Mouse (Mus musculus) embryonic facial prominence, embryonic 11.5 days (tissue): ENCODE data around the gene Lama1. TPM values are rescaled to one million over a fixed set of nuclear protein-coding genes. Genes with fewer than 3 reads are reported as not detected.

Experiments used
- ATAC-seq: fragments of 200-750 bp; cut with Nextera tagmentation; replicated peaks from 2 replicates; pipeline ENCODE4 v1.8.0; 2017; ENCODE audit warnings: low read depth; ENCODE audit not compliant: insufficient number of reproducible peaks, low FRiP score, low TSS enrichment
- DNase-seq: peaks from one replicate; pipeline ENCODE4 v3.0.0-alpha.2; 2015; ENCODE audit warnings: low spot score
- H3K27ac ChIP-seq: fragments of 300-500 bp; sonication (generic); replicated peaks from 2 replicates; pipeline ENCODE4 v1.5.1; 2014; ENCODE audit warnings: mild to moderate bottlenecking, low read depth, low read length, control low read depth
- H3K27me3 ChIP-seq: fragments of 300-500 bp; sonication (generic); 2 replicates; pipeline ENCODE4 v1.6.1; 2014; ENCODE audit warnings: mild to moderate bottlenecking, low read length, moderate library complexity, mixed read lengths; ENCODE audit not compliant: control insufficient read depth, insufficient read depth
- H3K36me3 ChIP-seq: fragments of 300-500 bp; sonication (generic); replicated peaks from 2 replicates; pipeline ENCODE4 v1.6.1; 2014; ENCODE audit warnings: low read depth, mild to moderate bottlenecking, low read length, moderate library complexity, mixed read lengths; ENCODE audit not compliant: control insufficient read depth, insufficient read depth
- H3K4me1 ChIP-seq: fragments of 300-500 bp; sonication (generic); 2 replicates; pipeline ENCODE4 v1.6.1; 2014; ENCODE audit warnings: low read length, mixed read lengths; ENCODE audit not compliant: control insufficient read depth, insufficient read depth
- H3K4me2 ChIP-seq: fragments of 300-500 bp; sonication (generic); 2 replicates; pipeline ENCODE4 v1.6.1; 2014; ENCODE audit warnings: low read depth, mild to moderate bottlenecking, control low read depth, low read length, moderate library complexity
- H3K4me3 ChIP-seq: fragments of 300-500 bp; sonication (generic); 2 replicates; pipeline ENCODE4 v1.5.1; 2014; ENCODE audit warnings: low read depth, low read length, control low read depth
- H3K9ac ChIP-seq: fragments of 300-500 bp; sonication (generic); replicated peaks from 2 replicates; pipeline ENCODE4 v1.6.1; 2014; ENCODE audit warnings: mild to moderate bottlenecking, control low read depth, low read length
- H3K9me3 ChIP-seq: fragments of 300-500 bp; sonication (generic); replicated peaks from 2 replicates; pipeline ENCODE4 v1.6.1; 2016; ENCODE audit warnings: mild to moderate bottlenecking, low read length, inconsistent platforms, mixed read lengths; ENCODE audit not compliant: control insufficient read depth
- WGBS: fragments of 180-500 bp; shearing (Covaris S2); extraction: QIAGEN DNeasy Blood & Tissue Kit; methylation state at CpG from one replicate; pipeline ENCODE4 v1.1.7; 2014; 5-methylcytosine and 5-hydroxymethylcytosine counted together
- polyA plus RNA-seq: library from polyadenylated mRNA; unstranded; fragments of >200 nt; fragmentation: Nextera tagmentation; extraction: Ambion mirVana; gene quantifications from 2 replicates; pipeline ENCODE4 v1.2.1, GENCODE M21; 2014

The Lama1 gene
- 9.4 and 9.6 TPM in 2 replicates for polyA plus RNA-seq

- Histone ChIP-seq H3K4me3 (peak within 1 kb of the TSS; percentile 78), H3K9me3 (no peaks in the 10 kb centered on the region), H3K4me1 (no peaks in the 10 kb centered on the region), H3K4me2 (peak within 1 kb of the TSS; percentile 97), H3K27ac (peak within 1 kb of the TSS; percentile 43), H3K9ac (peak within 1 kb of the TSS; percentile 81), H3K36me3 (no peaks in the 10 kb centered on the region), H3K27me3 (no peaks in the 10 kb centered on the region)
- DNase-seq (peak; percentile 91), ATAC-seq (peak; percentile 87)
- under 1% methylated on average over 26 of the region's 32 CpGs for WGBS
Observed at GRCm38 (mm10) chr17:67696694-67697386, at the start of gene Lama1. Lama1 (plus strand) TSS chr17:67697259.

DNA sequence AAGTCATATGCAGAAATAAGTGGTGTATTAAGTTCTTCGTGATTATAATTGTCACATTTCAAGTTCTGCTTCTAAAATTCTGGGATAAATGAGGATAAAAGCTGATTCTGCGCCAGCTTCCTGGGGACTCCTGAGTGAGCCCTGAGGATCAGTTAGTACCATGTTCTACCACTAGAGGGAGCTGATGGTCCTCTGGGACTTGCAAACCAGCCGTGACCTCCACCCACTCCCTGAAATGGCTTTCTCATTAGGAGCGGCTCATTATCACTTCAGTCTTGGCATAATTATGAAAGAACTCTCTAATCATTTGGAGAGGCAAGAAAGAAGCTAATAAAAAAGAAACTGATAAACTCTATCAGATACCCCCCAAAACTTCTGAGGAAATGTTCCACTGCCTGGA, 45.6 kb upstream of the Lama1 start:
- H3K4me3 ChIP-seq, result no peak overlapping the region
- H3K4me2 ChIP-seq, result no peak overlapping the region
- H3K27ac ChIP-seq, result no peak overlapping the region
- H3K9me3 ChIP-seq, result no peaks in the 10 kb centered on the region
- H3K4me1 ChIP-seq, result no peaks in the 10 kb centered on the region
- H3K9ac ChIP-seq, result no peak overlapping the region
- 17% methylated on average over 4 of the region's 4 CpGs for WGBS
- no peak for ATAC-seq
- peak; percentile 88 for DNase-seq
- H3K36me3 ChIP-seq, result no peaks in the 10 kb centered on the region
- H3K27me3 ChIP-seq, result no peaks in the 10 kb centered on the region

GRCm38 (mm10) chr17:67664299-67664698, 32.8 kb upstream of the Lama1 start:
- ATAC-seq, result no peak
- Histone ChIP-seq H3K4me3 (no peak overlapping the region), H3K27me3 (no peaks in the 10 kb centered on the region), H3K36me3 (no peaks in the 10 kb centered on the region), H3K4me2 (no peak overlapping the region), H3K27ac (no peak overlapping the region), H3K9ac (no peak overlapping the region), H3K4me1 (no peaks in the 10 kb centered on the region), H3K9me3 (no peaks in the 10 kb centered on the region)
- DNase-seq, result no peak
- WGBS, result 77% methylated on average over 3 of the region's 3 CpGs

DNA sequence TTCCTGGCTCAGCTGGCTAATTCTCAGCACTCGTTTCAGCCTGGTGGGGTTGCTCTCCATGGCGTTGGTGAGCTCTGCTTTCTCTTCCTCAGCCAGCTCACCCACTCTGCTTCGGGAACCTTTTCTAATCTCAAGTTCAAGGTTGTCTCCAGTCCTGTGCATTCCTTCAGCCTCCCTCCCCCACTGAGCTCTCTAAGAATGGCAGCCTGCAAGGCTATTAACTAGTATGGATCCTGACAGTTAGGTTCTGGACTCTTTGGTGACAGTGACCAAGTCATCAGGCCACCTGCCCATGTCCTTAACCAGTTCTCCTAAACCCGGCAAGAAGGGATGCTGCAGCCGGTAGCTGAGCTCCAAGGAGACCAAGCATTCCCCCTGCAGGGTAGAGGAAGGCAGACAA, 30.1 kb upstream of the Lama1 start:
- H3K27me3 ChIP-seq, result no peaks in the 10 kb centered on the region
- no peak overlapping the region for H3K9ac ChIP-seq
- no peaks in the 10 kb centered on the region for H3K4me1 ChIP-seq
- H3K4me3 ChIP-seq, result no peak overlapping the region
- H3K27ac ChIP-seq, result no peak overlapping the region
- no peaks in the 10 kb centered on the region for H3K36me3 ChIP-seq
- WGBS, result 63% methylated on average over 5 of the region's 5 CpGs
- no peaks in the 10 kb centered on the region for H3K9me3 ChIP-seq
- DNase-seq (no peak), ATAC-seq (no peak)
- no peak overlapping the region for H3K4me2 ChIP-seq

DNA sequence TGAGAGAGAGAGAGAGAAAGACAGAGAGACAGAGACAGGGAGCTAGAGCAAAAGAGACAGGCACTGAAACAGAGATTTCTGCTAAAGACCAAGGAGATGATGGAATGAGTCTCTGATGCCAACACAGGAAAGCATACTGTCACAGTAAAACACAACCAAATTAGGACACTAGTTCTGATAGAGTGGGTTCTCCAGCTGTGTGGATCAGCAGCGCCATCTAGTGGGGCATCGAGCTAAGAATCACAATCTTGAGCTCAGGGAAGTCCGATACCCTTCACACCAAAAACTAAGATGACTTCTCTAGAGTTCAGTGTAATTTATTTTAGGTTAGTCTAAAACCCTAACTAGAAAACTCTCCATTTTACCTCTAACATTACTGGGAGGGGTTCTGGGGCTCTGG, 29.1 kb upstream of the Lama1 start:
- DNase-seq (peak; percentile 87), ATAC-seq (no peak)
- Histone ChIP-seq H3K4me3 (no peak overlapping the region), H3K4me1 (no peaks in the 10 kb centered on the region), H3K27me3 (no peaks in the 10 kb centered on the region), H3K36me3 (no peaks in the 10 kb centered on the region), H3K9me3 (no peaks in the 10 kb centered on the region), H3K9ac (no peak overlapping the region), H3K4me2 (no peak overlapping the region), H3K27ac (no peak overlapping the region)
- WGBS, result 17% methylated on average over 3 of the region's 3 CpGs

DNA sequence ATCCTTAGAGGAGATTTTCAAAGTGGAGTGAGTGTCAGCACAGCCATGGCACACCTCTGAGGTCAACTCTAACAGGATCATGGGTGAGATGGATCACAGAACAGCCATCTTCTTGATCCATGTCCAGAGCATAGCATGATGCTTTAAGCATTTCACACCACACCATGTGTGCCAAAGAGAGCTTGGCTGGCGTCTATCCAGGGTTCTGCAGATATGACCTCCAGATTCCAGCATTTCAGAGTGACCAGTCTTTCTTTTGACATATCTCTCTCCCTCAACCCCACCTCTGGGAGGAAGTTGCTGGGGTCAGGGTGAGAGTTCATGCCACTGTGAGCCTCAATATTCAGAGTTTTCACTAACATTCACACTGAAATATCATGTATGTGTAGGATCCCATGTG, 18.5 kb upstream of the Lama1 start:
- 90% methylated on average over 1 of the region's 1 CpGs for WGBS

DNA sequence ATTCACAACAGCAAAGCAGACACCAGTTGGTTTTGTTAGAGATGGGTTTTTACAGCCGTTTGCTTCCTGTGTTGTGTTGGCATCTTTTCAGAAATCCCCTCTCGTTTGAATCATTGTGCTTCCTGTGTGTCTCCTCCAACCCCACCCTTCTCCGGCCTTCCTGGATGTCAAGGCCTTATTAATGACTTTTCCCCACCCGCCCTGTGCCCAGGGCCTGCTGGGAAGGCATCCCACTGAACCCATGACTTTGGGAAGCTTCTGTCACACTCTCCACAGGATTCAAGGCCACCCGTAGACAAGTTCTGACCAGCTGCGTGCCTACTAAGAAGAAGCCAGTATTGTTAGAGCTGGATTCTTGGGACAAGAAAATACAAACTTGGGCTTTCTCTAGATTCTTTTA, 16.0 kb upstream of the Lama1 start:
- H3K4me1 ChIP-seq, result no peaks in the 10 kb centered on the region
- H3K36me3 ChIP-seq, result no peaks in the 10 kb centered on the region
- H3K4me2 ChIP-seq, result no peak overlapping the region
- no peak overlapping the region for H3K4me3 ChIP-seq
- no peak for DNase-seq
- H3K27me3 ChIP-seq, result no peaks in the 10 kb centered on the region
- H3K9ac ChIP-seq, result no peak overlapping the region
- no peak overlapping the region for H3K27ac ChIP-seq
- no peaks in the 10 kb centered on the region for H3K9me3 ChIP-seq
- ATAC-seq, result no peak
- WGBS, result 77% methylated on average over 6 of the region's 6 CpGs

More for the DNA sequence above, 18.5 kb upstream of the Lama1 start:
- H3K9me3 ChIP-seq, result no peaks in the 10 kb centered on the region
- H3K9ac ChIP-seq, result no peak overlapping the region
- no peaks in the 10 kb centered on the region for H3K36me3 ChIP-seq
- H3K27ac ChIP-seq, result no peak overlapping the region
- ATAC-seq (no peak), DNase-seq (no peak)
- no peak overlapping the region for H3K4me2 ChIP-seq
- no peaks in the 10 kb centered on the region for H3K4me1 ChIP-seq
- no peaks in the 10 kb centered on the region for H3K27me3 ChIP-seq
- no peak overlapping the region for H3K4me3 ChIP-seq

GRCm38 (mm10) chr17:67685022-67685743, 11.9 kb upstream of the Lama1 start:
- Histone ChIP-seq H3K27ac (no peak overlapping the region), H3K36me3 (no peaks in the 10 kb centered on the region), H3K4me1 (no peaks in the 10 kb centered on the region), H3K9ac (no peak overlapping the region), H3K4me3 (no peak overlapping the region), H3K4me2 (no peak overlapping the region), H3K9me3 (no peaks in the 10 kb centered on the region), H3K27me3 (no peaks in the 10 kb centered on the region)
- 29% methylated on average over 14 of the region's 14 CpGs for WGBS
- ATAC-seq (no peak; the same call in 1 of the 2 replicates), DNase-seq (peak; percentile 76)
